Mouse (Mus musculus): ENCODE measurements around the gene Il2. TPM values are rescaled to one million over a fixed set of nuclear protein-coding genes. Genes with fewer than 3 reads are reported as not detected.

Gene Il2
- not detected for polyA plus RNA-seq (2014; fragmentation: Illumina TruSeq; extraction: RNeasy Lipid Tissue Mini Kit (QIAGEN cat#74804); ENCODE audit: low read depth, low replicate concordance)

GRCm38 (mm10) chr3:37125655-37126054, at the start of gene Il2:
Gene Il2 (minus strand): TSS chr3:37125959.

Other genes with a start within 250 kb of the Il2 start
- gene Adad1, start 62.4 kb downstream of the Il2 start, polyA plus RNA-seq (2014; fragmentation: Illumina TruSeq; extraction: RNeasy Lipid Tissue Mini Kit (QIAGEN cat#74804); ENCODE audit: low read depth, low replicate concordance), result not detected
- not detected for gene Il21, start 106.7 kb upstream of the Il2 start, polyA plus RNA-seq (2014; fragmentation: Illumina TruSeq; extraction: RNeasy Lipid Tissue Mini Kit (QIAGEN cat#74804); ENCODE audit: low read depth, low replicate concordance)
- gene Bbs12, start 186.6 kb upstream of the Il2 start, polyA plus RNA-seq (2014; fragmentation: Illumina TruSeq; extraction: RNeasy Lipid Tissue Mini Kit (QIAGEN cat#74804); ENCODE audit: low read depth, low replicate concordance), result 0.72 TPM
- gene Cetn4, start 186.7 kb upstream of the Il2 start, polyA plus RNA-seq (2014; fragmentation: Illumina TruSeq; extraction: RNeasy Lipid Tissue Mini Kit (QIAGEN cat#74804); ENCODE audit: low read depth, low replicate concordance), result 1.7 TPM
- gene Fgf2, start 222.4 kb upstream of the Il2 start, polyA plus RNA-seq (2014; fragmentation: Illumina TruSeq; extraction: RNeasy Lipid Tissue Mini Kit (QIAGEN cat#74804); ENCODE audit: low read depth, low replicate concordance), result 0.72 TPM

Data from liver, adult 10 weeks (tissue).